Mouse (Mus musculus) MEL (cell line): ENCODE results near the gene Nt5e. TPM values are rescaled to one million over a fixed set of nuclear protein-coding genes. Genes with fewer than 3 reads are reported as not detected.

ENCODE experiments used
- DNase-seq: peaks from one replicate; pipeline ENCODE4 v3.0.0; 2011; ENCODE audit warnings: low read depth, low spot score
- H3K27ac ChIP-seq: 2 replicates; pipeline ENCODE4 v1.5.1; 2012; ENCODE audit warnings: low read depth, mild to moderate bottlenecking, control low read depth, low read length, moderate library complexity; ENCODE audit not compliant: control insufficient read depth
- H3K27me3 ChIP-seq, 2 experiments: fragments of 150-350 bp in 1 of 2; sonication (generic) in 1 of 2; 2 replicates each; pipeline ENCODE4 v1.6.1; 2012; ENCODE audit warnings: low read length in 2 of 2, mild to moderate bottlenecking in 2 of 2, improper control_type of control experiment in 1 of 2, moderate library complexity in 1 of 2; ENCODE audit not compliant: insufficient read depth in 2 of 2, control insufficient read depth in 1 of 2
- H3K36me3 ChIP-seq, 2 experiments: 2 replicates each; pipeline ENCODE4 v1.6.1; 2012 to 2014; ENCODE audit warnings: low read length in 2 of 2, improper control_type of control experiment in 1 of 2, inconsistent platforms in 1 of 2, mild to moderate bottlenecking in 1 of 2; ENCODE audit not compliant: insufficient read depth in 2 of 2, control insufficient read depth in 1 of 2
- H3K4me1 ChIP-seq, 2 experiments: fragments of 150-350 bp in 1 of 2; sonication (generic) in 1 of 2; 2 replicates each; pipeline ENCODE4 v1.6.1; 2012; ENCODE audit warnings: low read length in 2 of 2, improper control_type of control experiment in 1 of 2, mild to moderate bottlenecking in 1 of 2; ENCODE audit not compliant: insufficient read depth in 2 of 2, control insufficient read depth in 1 of 2
- H3K4me3 ChIP-seq, 2 experiments: fragments of 150-350 bp in 1 of 2; sonication (generic) in 1 of 2; 2 replicates each; pipeline ENCODE4 v1.5.1; 2012; ENCODE audit warnings: low read depth in 2 of 2, low read length in 2 of 2, mild to moderate bottlenecking in 2 of 2, moderate library complexity in 2 of 2, control low read depth in 1 of 2, improper control_type of control experiment in 1 of 2; ENCODE audit not compliant: control insufficient read depth in 1 of 2, insufficient read depth in 1 of 2
- H3K79me2 ChIP-seq: 2 replicates; pipeline ENCODE4 v1.6.1; 2012; ENCODE audit warnings: mild to moderate bottlenecking, low read length, moderate library complexity; ENCODE audit not compliant: control insufficient read depth, poor library complexity, insufficient read depth
- H3K9ac ChIP-seq: 2 replicates; pipeline ENCODE4 v1.6.1; 2012; ENCODE audit warnings: low read depth, mild to moderate bottlenecking, control low read depth, low read length, moderate library complexity; ENCODE audit not compliant: control insufficient read depth, poor library complexity, severe bottlenecking
- H3K9me3 ChIP-seq: fragments of 150-350 bp; sonication (generic); replicated peaks from 2 replicates; pipeline ENCODE4 v1.6.1; 2012; ENCODE audit warnings: mild to moderate bottlenecking, low read length, improper control_type of control experiment, moderate library complexity; ENCODE audit not compliant: insufficient read depth
- BHLHE40 ChIP-seq: IDR thresholded peaks from 2 replicates; pipeline ENCODE4 v1.6.1; 2012; ENCODE audit warnings: low read depth, mild to moderate bottlenecking, inconsistent platforms, low read length, improper control_type of control experiment, borderline replicate concordance
- CHD1 ChIP-seq: IDR thresholded peaks from 2 replicates; pipeline ENCODE4 v1.6.1; 2012; ENCODE audit warnings: low read depth, mild to moderate bottlenecking, inconsistent platforms, low read length, improper control_type of control experiment
- CHD2 ChIP-seq: IDR thresholded peaks from 2 replicates; pipeline ENCODE4 v1.6.1; 2011; ENCODE audit warnings: low read length, improper control_type of control experiment
- CTCF ChIP-seq, 3 experiments: IDR thresholded peaks in 2 of 3; conservative IDR thresholded peaks in 1 of 3; 2 replicates each; pipeline ENCODE4 v1.5.1; 2011 to 2012; ENCODE audit warnings: low read length in 3 of 3, low read depth in 2 of 3, mild to moderate bottlenecking in 2 of 3, improper control_type of control experiment in 1 of 3, inconsistent platforms in 1 of 3, mixed read lengths in 1 of 3, moderate library complexity in 1 of 3; ENCODE audit not compliant: control insufficient read depth in 1 of 3, insufficient read depth in 1 of 3, poor library complexity in 1 of 3, severe bottlenecking in 1 of 3
- E2F4 ChIP-seq: IDR thresholded peaks from 2 replicates; pipeline ENCODE4 v1.6.1; 2011; ENCODE audit warnings: low read depth, low read length, improper control_type of control experiment, borderline replicate concordance
- ETS1 ChIP-seq: IDR thresholded peaks from 2 replicates; pipeline ENCODE4 v1.6.1; 2012; ENCODE audit warnings: low read depth, mild to moderate bottlenecking, inconsistent platforms, low read length, improper control_type of control experiment, moderate library complexity
- GATA1 ChIP-seq: IDR thresholded peaks from 2 replicates; pipeline ENCODE4 v1.6.1; 2011; ENCODE audit warnings: low read depth, low read length, improper control_type of control experiment
- HCFC1 ChIP-seq: IDR thresholded peaks from 2 replicates; pipeline ENCODE4 v1.6.1; 2012; ENCODE audit warnings: low read depth, mild to moderate bottlenecking, inconsistent platforms, low read length, improper control_type of control experiment, moderate library complexity
- JUND ChIP-seq: IDR thresholded peaks from 2 replicates; pipeline ENCODE4 v1.6.1; 2011; ENCODE audit warnings: low read depth, mild to moderate bottlenecking, improper control_type of control experiment, low read length
- KAT2A ChIP-seq: conservative IDR thresholded peaks from 2 replicates; pipeline ENCODE4 v1.6.1; 2012; ENCODE audit warnings: low read depth, low read length, improper control_type of control experiment, inconsistent platforms
- MAFK ChIP-seq: IDR thresholded peaks from 2 replicates; pipeline ENCODE4 v1.6.1; 2011; ENCODE audit warnings: low read depth, mild to moderate bottlenecking, low read length, improper control_type of control experiment, borderline replicate concordance
- MAX ChIP-seq: IDR thresholded peaks from 2 replicates; pipeline ENCODE4 v1.6.1; 2011; ENCODE audit warnings: low read length, improper control_type of control experiment
- MAZ ChIP-seq: IDR thresholded peaks from 2 replicates; pipeline ENCODE4 v1.6.1; 2012; ENCODE audit warnings: low read depth, mild to moderate bottlenecking, inconsistent platforms, low read length, improper control_type of control experiment
- MEF2A ChIP-seq: IDR thresholded peaks from 2 replicates; pipeline ENCODE4 v1.6.1; 2014; ENCODE audit warnings: low read depth, mild to moderate bottlenecking, inconsistent platforms, low read length, improper control_type of control experiment; ENCODE audit not compliant: poor library complexity, insufficient replicate concordance, severe bottlenecking; ENCODE audit errors: extremely low read depth
- MXI1 ChIP-seq: IDR thresholded peaks from 2 replicates; pipeline ENCODE4 v1.6.1; 2011; ENCODE audit warnings: mild to moderate bottlenecking, low read depth, low read length, improper control_type of control experiment
- MYC ChIP-seq: IDR thresholded peaks from 2 replicates; pipeline ENCODE4 v1.6.1; 2011; ENCODE audit warnings: low read depth, mild to moderate bottlenecking, low read length, improper control_type of control experiment, moderate library complexity
- NELFE ChIP-seq: IDR thresholded peaks from 2 replicates; pipeline ENCODE4 v1.6.1; 2011; ENCODE audit warnings: low read depth, low read length, improper control_type of control experiment
- POLR2A ChIP-seq, 2 experiments: IDR thresholded peaks; 2 replicates each; pipeline ENCODE4 v1.6.1; 2011 to 2012; ENCODE audit warnings: low read length in 2 of 2, mild to moderate bottlenecking in 2 of 2, control low read depth in 1 of 2, improper control_type of control experiment in 1 of 2, low read depth in 1 of 2, moderate library complexity in 1 of 2; ENCODE audit not compliant: control insufficient read depth in 1 of 2, insufficient read depth in 1 of 2, poor library complexity in 1 of 2
- POLR2AphosphoS5 ChIP-seq: IDR thresholded peaks from 2 replicates; pipeline ENCODE4 v1.6.1; 2012; ENCODE audit warnings: low read depth, borderline replicate concordance, mild to moderate bottlenecking, inconsistent platforms, low read length, moderate library complexity, mixed read lengths
- RCOR1 ChIP-seq: IDR thresholded peaks from 2 replicates; pipeline ENCODE4 v1.6.1; 2012; ENCODE audit warnings: low read depth, mild to moderate bottlenecking, inconsistent platforms, low read length, improper control_type of control experiment
- TAL1 ChIP-seq: IDR thresholded peaks from 2 replicates; pipeline ENCODE4 v1.6.1; 2012; ENCODE audit warnings: mild to moderate bottlenecking, inconsistent platforms, low read length, moderate library complexity, mixed read lengths
- TCF12 ChIP-seq: IDR thresholded peaks from 2 replicates; pipeline ENCODE4 v1.6.1; 2014; ENCODE audit warnings: low read depth, mild to moderate bottlenecking, inconsistent platforms, low read length, improper control_type of control experiment, moderate library complexity
- UBTF ChIP-seq: IDR thresholded peaks from 2 replicates; pipeline ENCODE4 v1.6.1; 2012; ENCODE audit warnings: low read depth, mild to moderate bottlenecking, inconsistent platforms, low read length, improper control_type of control experiment, moderate library complexity, borderline replicate concordance; ENCODE audit not compliant: insufficient read depth
- USF1 ChIP-seq: IDR thresholded peaks from 2 replicates; pipeline ENCODE4 v1.6.1; 2014; ENCODE audit warnings: low read depth, mild to moderate bottlenecking, inconsistent platforms, low read length, improper control_type of control experiment, moderate library complexity
- USF2 ChIP-seq, 2 experiments: IDR thresholded peaks; 2 replicates each; pipeline ENCODE4 v1.6.1; 2011 to 2012; ENCODE audit warnings: improper control_type of control experiment in 2 of 2, low read length in 2 of 2, borderline replicate concordance in 1 of 2, inconsistent platforms in 1 of 2, low read depth in 1 of 2, mild to moderate bottlenecking in 1 of 2; ENCODE audit not compliant: insufficient read depth in 1 of 2
- ZC3H11A ChIP-seq: IDR thresholded peaks from 2 replicates; pipeline ENCODE4 v1.6.1; 2012; ENCODE audit warnings: low read depth, mild to moderate bottlenecking, inconsistent platforms, low read length, improper control_type of control experiment
- ZMIZ1 ChIP-seq: IDR thresholded peaks from 2 replicates; pipeline ENCODE4 v1.6.1; 2012; ENCODE audit warnings: low read depth, mild to moderate bottlenecking, inconsistent platforms, low read length, improper control_type of control experiment, moderate library complexity
- polyA plus RNA-seq, 2 experiments: library from polyadenylated mRNA; stranded (reverse) in 1 of 2; unstranded in 1 of 2; fragments of >175 nt in 1 of 2; fragments of >200 nt in 1 of 2; gene quantifications; 2 replicates each; pipeline versions ENCODE4 v1.2.1 to v1.2.4; 2012; ENCODE audit warnings: low replicate concordance in 2 of 2, low read depth in 1 of 2; ENCODE audit not compliant: insufficient read length in 2 of 2, insufficient read depth in 1 of 2, missing spikeins in 1 of 2
- total RNA-seq: library from RNA; depleted of rRNA; stranded (reverse); fragments of 300-350 nt; gene quantifications from 2 replicates; pipeline ENCODE4 v1.2.3, GENCODE M21; 2012

Nt5e gene
- total and polyA plus RNA-seq, 3 experiments, result 0.12 to 0.19 TPM; not detected in 1

GRCm38 (mm10) chr9:88319226-88319625 lies 7.8 kb upstream of the Nt5e start:
- H3K4me3 ChIP-seq, result no peak overlapping the region
- H3K9me3 ChIP-seq, result no peaks in the 10 kb centered on the region
- TF ChIP-seq TAL1 (no peak), RCOR1 (no peak), MAX (no peak), KAT2A (no peak), E2F4 (no peak), POLR2AphosphoS5 (no peak), ZC3H11A (no peak), NELFE (no peak), TCF12 (no peak)
- H3K79me2 ChIP-seq, result no peaks in the 10 kb centered on the region
- peaks cover 0 to 1% of the 10 kb centered on the region in 2 experiments; a peak in 2 of 4 replicates for H3K27me3 ChIP-seq
- no peaks in the 10 kb centered on the region for H3K36me3 ChIP-seq
- no peak for DNase-seq
- no peak overlapping the region for H3K9ac ChIP-seq
- no peak overlapping the region for H3K27ac ChIP-seq
- H3K4me1 ChIP-seq, result no peaks in the 10 kb centered on the region

GRCm38 (mm10) chr9:88324616-88325015 lies 2.4 kb upstream of the Nt5e start:
- Histone ChIP-seq H3K4me3 (no peak overlapping the region), H3K4me1 (peaks cover 0 to 7% of the 10 kb centered on the region in 2 experiments; a peak in 2 of 4 replicates), H3K79me2 (no peaks in the 10 kb centered on the region), H3K27ac (no peak overlapping the region), H3K9me3 (no peaks in the 10 kb centered on the region), H3K27me3 (peaks cover 0 to 3% of the 10 kb centered on the region in 2 experiments; a peak in 2 of 4 replicates), H3K36me3 (no peaks in the 10 kb centered on the region; a peak in 2 of 4 replicates), H3K9ac (no peak overlapping the region)
- TF ChIP-seq USF2 (IDR thresholded peaks at IDR 0.05; ENCODE audit: borderline replicate concordance in 1 of 2, insufficient read depth in 1 of 2, low read depth in 1 of 2, low read length in 2 of 2), result no peak
- TF ChIP-seq GATA1, result peak; percentile 44; the same call in 1 of the 2 replicates
- TF ChIP-seq MAFK, result no peak
- TF ChIP-seq HCFC1, result no peak
- DNase-seq, result peak; percentile 44

- Histone ChIP-seq H3K9me3 (no peaks in the 10 kb centered on the region), H3K36me3 (no peaks in the 10 kb centered on the region; a peak in 2 of 4 replicates), H3K27ac (no peak overlapping the region), H3K4me1 (peaks cover 0 to 7% of the 10 kb centered on the region in 2 experiments; a peak in 2 of 4 replicates), H3K27me3 (peaks cover 2 to 6% of the 10 kb centered on the region in 2 experiments), H3K79me2 (no peaks in the 10 kb centered on the region), H3K9ac (no peak overlapping the region), H3K4me3 (no peak overlapping the region)
- TF ChIP-seq GATA1 (no peak), MAZ (no peak), E2F4 (no peak), CTCF (IDR thresholded peaks at IDR 0.05 in 2 of 3, conservative IDR thresholded peaks at IDR 0.05 in 1 of 3; ENCODE audit: control insufficient read depth in 1 of 3, insufficient read depth in 1 of 3, low read depth in 2 of 3, low read length in 3 of 3, poor library complexity in 1 of 3, severe bottlenecking in 1 of 3) (no peak), CHD1 (no peak), ETS1 (no peak), MYC (no peak), MXI1 (no peak), ZMIZ1 (no peak), BHLHE40 (no peak), JUND (no peak), CHD2 (no peak), MEF2A (no peak), POLR2A (IDR thresholded peaks at IDR 0.05; ENCODE audit: control insufficient read depth in 1 of 2, insufficient read depth in 1 of 2, low read depth in 1 of 2, low read length in 2 of 2, poor library complexity in 1 of 2) (no peak), USF1 (no peak), TAL1 (no peak), UBTF (no peak)
- no peak for DNase-seq
These were observed 1.7 kb downstream of the Nt5e start for GRCm38 (mm10) chr9:88328666-88329065.
